Mouse (Mus musculus) stomach, postnatal 0 days (tissue): Measurements from ENCODE around the gene Slc35f1.

Experiments
- CTCF ChIP-seq: IDR thresholded peaks from 2 replicates; pipeline ENCODE4 v1.5.1; 2016; ENCODE audit warnings: antibody characterized with exemption, low read depth, mild to moderate bottlenecking, moderate library complexity
- EP300 ChIP-seq: optimal IDR thresholded peaks from 2 replicates; pipeline ENCODE3; 2016; ENCODE audit warnings: antibody characterized with exemption

- TF ChIP-seq EP300 (no peak), CTCF (no peak)
These were observed 316.2 kb downstream of the Slc35f1 start for GRCm38 (mm10) chr10:53006229-53007190.
